Mouse (Mus musculus) liver, embryonic 13.5 days (tissue): ENCODE measurements around the gene Siglec1. TPM values are rescaled to one million over a fixed set of nuclear protein-coding genes. Genes with fewer than 3 reads are reported as not detected.
"Not testable (repeated sequence)": the region's sequence is repeated elsewhere in the genome, so short reads cannot be mapped to it uniquely, and the experiment has no call there.

Experiments
- ATAC-seq: fragments of 200-750 bp; cut with Nextera tagmentation; 2 replicates; pipeline ENCODE4 v1.8.0; 2017; ENCODE audit warnings: low read depth, mild to moderate bottlenecking, moderate number of reproducible peaks, moderate library complexity
- DNase-seq: peaks from one replicate; pipeline ENCODE4 v3.0.0; 2022
- H3K27ac ChIP-seq: fragments of 300-500 bp; sonication (generic); 2 replicates; pipeline ENCODE4 v1.5.1; 2015; ENCODE audit warnings: moderate library complexity, mild to moderate bottlenecking, inconsistent platforms
- H3K27me3 ChIP-seq: fragments of 300-500 bp; sonication (generic); 2 replicates; pipeline ENCODE4 v1.6.1; 2015; ENCODE audit warnings: mild to moderate bottlenecking, inconsistent platforms
- H3K36me3 ChIP-seq: fragments of 300-500 bp; sonication (generic); 2 replicates; pipeline ENCODE4 v1.6.1; 2015; ENCODE audit warnings: mild to moderate bottlenecking, inconsistent platforms
- H3K4me1 ChIP-seq: fragments of 300-500 bp; sonication (generic); replicated peaks from 2 replicates; pipeline ENCODE4 v1.6.1; 2015; ENCODE audit warnings: inconsistent platforms
- H3K4me2 ChIP-seq: fragments of 300-500 bp; sonication (generic); 2 replicates; pipeline ENCODE4 v1.6.1; 2015; ENCODE audit warnings: inconsistent platforms, mild to moderate bottlenecking, moderate library complexity
- H3K4me3 ChIP-seq: fragments of 300-500 bp; sonication (generic); replicated peaks from 2 replicates; pipeline ENCODE4 v1.5.1; 2015; ENCODE audit warnings: mild to moderate bottlenecking, inconsistent platforms
- H3K9ac ChIP-seq: fragments of 300-500 bp; sonication (generic); 2 replicates; pipeline ENCODE4 v1.6.1; 2015; ENCODE audit warnings: mild to moderate bottlenecking, inconsistent platforms
- H3K9me3 ChIP-seq: fragments of 300-500 bp; sonication (generic); replicated peaks from 2 replicates; pipeline ENCODE4 v1.6.1; 2016; ENCODE audit warnings: inconsistent platforms
- whole genome bisulfite sequencing: fragments of 180-500 bp; shearing (Covaris S2); methylation state at CpG from one replicate; pipeline ENCODE4 v1.1.7; 2015; ENCODE audit not compliant: insufficient replicate concordance; 5-methylcytosine and 5-hydroxymethylcytosine counted together
- microRNA-seq: library from miRNA; unstranded; fragments of <30 nt; microRNA quantifications from one replicate; pipeline ENCODE4, GENCODE M21; 2016
- polyA plus RNA-seq: library from polyadenylated mRNA; unstranded; fragments of >200 nt; fragmentation: Nextera tagmentation; extraction: Ambion mirVana; gene quantifications from 2 replicates; pipeline ENCODE4 v1.2.1, GENCODE M21; 2015

Gene Siglec1
- polyA plus RNA-seq, 1 experiment from 2014 or later, result 0.56 TPM

DNA sequence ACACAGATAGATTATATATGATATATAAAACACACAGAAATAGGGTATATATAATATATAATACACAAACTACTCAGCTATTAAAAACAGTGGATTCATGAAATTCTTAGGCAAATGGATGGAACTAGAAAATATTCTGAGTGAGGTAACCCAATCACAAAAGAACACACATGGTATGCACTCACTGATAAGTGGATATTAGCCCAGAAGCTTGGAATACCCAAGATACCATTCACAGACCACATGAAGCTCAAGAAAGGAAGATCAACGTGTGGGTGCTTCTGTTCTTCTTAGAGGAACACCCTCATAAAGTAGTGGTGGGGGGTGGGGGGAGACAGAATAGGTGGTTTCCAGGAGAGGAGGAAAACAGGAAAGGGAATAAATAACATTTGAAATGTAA is 55.2 kb downstream of the Siglec1 start:
- ATAC-seq, result peak; percentile 78
- not testable (repeated sequence) for H3K27me3 ChIP-seq, H3K4me2 ChIP-seq, H3K4me3 ChIP-seq, H3K27ac ChIP-seq, H3K9ac ChIP-seq, H3K36me3 ChIP-seq, H3K9me3 ChIP-seq, DNase-seq
- H3K4me1 ChIP-seq, result peaks cover 40% of the 10 kb centered on the region
- 11% methylated on average over 1 of the region's 1 CpGs for WGBS

DNA sequence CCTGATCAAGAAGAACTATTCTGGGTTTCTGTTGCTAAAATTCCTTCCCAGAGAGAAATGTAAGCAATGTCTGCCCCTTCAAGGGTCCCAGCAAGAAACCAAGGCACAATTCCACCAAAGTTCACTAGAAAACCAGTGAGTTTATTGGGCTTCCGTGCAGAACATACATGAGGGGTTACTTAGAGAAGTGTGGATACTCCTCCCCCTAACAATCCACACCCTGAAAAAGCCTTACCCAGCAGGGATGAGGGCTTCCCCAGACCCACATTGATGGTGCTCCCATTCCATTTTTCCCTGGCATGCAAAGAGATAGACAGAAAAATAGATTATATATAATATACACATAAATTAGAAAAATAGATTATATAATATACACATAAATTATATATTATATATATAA is 55.6 kb downstream of the Siglec1 start:
- Histone ChIP-seq H3K9me3 (0 out of 2 replicates have a peak, but pooled peaks cover 4% of the 10 kb centered on the region), H3K27ac (peak overlapping the region; percentile 29; the same call in 1 of the 2 replicates)

DNA sequence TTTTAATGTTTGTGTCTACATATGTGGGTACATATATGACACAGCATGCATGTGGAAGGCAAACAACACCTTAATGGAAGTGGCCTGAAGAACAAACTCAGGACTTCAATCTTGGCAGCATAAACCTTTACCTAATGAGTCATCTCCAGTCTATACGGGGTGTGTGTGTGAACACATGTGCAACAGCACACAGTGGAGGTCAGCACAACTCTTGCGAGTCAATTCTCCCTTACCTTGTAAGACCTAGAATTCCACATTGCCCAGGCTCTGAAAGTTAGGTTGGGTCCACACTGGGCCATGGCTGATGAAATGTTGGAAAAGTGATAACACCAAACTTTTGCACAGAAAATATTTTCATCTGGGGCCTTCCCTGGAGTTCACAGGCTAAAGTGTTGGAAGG is 56.0 kb downstream of the Siglec1 start:
- Histone ChIP-seq H3K4me2 (no peak overlapping the region), H3K27ac (peak overlapping the region; percentile 29; the same call in 1 of the 2 replicates), H3K27me3 (no peaks in the 10 kb centered on the region; the same call in 1 of the 2 replicates), H3K36me3 (peaks cover 6% of the 10 kb centered on the region; the same call in 1 of the 2 replicates), H3K9ac (no peak overlapping the region), H3K4me1 (peaks cover 40% of the 10 kb centered on the region), H3K4me3 (no peak overlapping the region), H3K9me3 (0 out of 2 replicates have a peak, but pooled peaks cover 4% of the 10 kb centered on the region)
- DNase-seq (no peak), ATAC-seq (no peak)
- WGBS, result 86% methylated on average over 2 of the region's 2 CpGs

More for the DNA sequence above, 55.6 kb downstream of the Siglec1 start:
- Histone ChIP-seq H3K4me3 (no peak overlapping the region), H3K9ac (no peak overlapping the region), H3K4me1 (peaks cover 40% of the 10 kb centered on the region), H3K27me3 (peaks cover 4% of the 10 kb centered on the region), H3K36me3 (peaks cover 2% of the 10 kb centered on the region; the same call in 1 of the 2 replicates), H3K4me2 (no peak overlapping the region)
- ATAC-seq (peak; percentile 63), DNase-seq (no peak)
- 79% methylated on average over 1 of the region's 1 CpGs for WGBS

DNA sequence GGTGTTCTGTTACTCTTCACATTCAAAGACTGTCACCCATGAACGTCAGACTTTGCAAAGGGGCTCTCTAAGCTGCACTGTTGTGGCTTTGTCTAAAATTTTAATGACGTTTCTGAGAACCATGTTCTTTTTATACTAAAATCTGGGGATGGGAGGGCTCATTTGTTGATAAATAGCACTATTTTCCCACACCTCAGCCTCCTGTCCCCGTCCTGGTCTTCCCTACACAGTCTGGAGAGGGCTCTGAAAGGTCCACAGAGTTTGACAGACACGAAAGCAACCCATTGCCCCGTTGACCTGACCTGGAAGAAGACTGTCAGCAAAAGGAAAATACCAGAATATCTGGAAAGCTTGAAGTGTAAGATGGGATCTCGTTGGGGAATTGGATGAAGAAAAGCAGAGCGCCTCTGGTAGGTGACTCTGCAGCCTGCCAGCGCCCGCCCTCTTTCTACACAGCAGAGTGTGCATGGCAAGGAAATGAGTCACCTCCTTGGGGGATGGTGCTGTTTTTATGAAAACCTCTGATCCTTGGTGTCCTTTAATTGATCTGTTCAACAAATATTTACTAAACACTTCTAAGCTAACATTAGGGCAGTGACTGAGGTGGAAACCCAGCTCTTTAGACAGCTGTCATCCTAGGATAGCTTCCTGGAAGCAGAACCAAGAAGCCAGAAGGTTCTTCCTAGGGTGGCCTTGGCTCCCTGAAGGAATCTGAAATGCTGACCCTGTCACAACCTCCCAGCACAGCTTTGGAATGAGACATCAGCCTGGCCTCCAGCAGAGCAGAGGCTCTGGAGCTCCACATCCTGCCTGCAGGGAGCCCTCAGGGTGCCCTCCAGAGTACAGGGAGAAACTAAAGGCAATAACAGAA is 57.3 kb downstream of the Siglec1 start:
- no peak overlapping the region for H3K4me2 ChIP-seq
- ATAC-seq (no peak), DNase-seq (no peak)
- no peaks in the 10 kb centered on the region for H3K27me3 ChIP-seq
- 51% methylated on average over 9 of the region's 9 CpGs for WGBS
- H3K9me3 ChIP-seq, result 0 out of 2 replicates have a peak, but pooled peaks cover 4% of the 10 kb centered on the region
- peaks cover 40% of the 10 kb centered on the region for H3K4me1 ChIP-seq
- H3K36me3 ChIP-seq, result peaks cover 8% of the 10 kb centered on the region; the same call in 1 of the 2 replicates
- no peak overlapping the region for H3K4me3 ChIP-seq
- H3K27ac ChIP-seq, result peak overlapping the region; percentile 54
- no peak overlapping the region for H3K9ac ChIP-seq

DNA sequence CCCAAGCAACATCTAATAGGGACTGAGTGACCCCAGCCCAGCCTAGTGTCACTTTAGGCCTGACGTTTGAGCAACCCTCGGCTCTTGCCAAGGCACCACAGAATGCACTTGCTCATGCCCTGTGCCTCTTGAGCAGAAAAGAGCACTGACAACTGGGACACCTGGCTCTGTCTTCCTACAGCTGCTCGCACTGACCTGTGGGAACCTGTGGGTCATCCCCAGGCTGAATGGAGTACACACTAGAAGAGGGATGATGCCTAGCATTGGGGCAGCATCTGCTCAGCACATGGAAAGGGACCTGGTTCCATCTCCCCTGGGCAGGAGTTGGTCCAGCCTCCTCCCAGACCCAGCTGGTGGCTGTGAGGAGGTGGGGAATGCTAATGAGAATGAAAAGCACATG is 59.6 kb downstream of the Siglec1 start:
- ATAC-seq, result no peak
- no peak overlapping the region for H3K4me2 ChIP-seq
- H3K36me3 ChIP-seq, result peaks cover 19% of the 10 kb centered on the region
- H3K9me3 ChIP-seq, result no peaks in the 10 kb centered on the region
- H3K27ac ChIP-seq, result no peak overlapping the region
- WGBS, result 76% methylated on average over 3 of the region's 3 CpGs
- H3K9ac ChIP-seq, result no peak overlapping the region
- DNase-seq, result no peak
- H3K4me3 ChIP-seq, result no peak overlapping the region
- peaks cover 35% of the 10 kb centered on the region for H3K4me1 ChIP-seq
- no peaks in the 10 kb centered on the region for H3K27me3 ChIP-seq

DNA sequence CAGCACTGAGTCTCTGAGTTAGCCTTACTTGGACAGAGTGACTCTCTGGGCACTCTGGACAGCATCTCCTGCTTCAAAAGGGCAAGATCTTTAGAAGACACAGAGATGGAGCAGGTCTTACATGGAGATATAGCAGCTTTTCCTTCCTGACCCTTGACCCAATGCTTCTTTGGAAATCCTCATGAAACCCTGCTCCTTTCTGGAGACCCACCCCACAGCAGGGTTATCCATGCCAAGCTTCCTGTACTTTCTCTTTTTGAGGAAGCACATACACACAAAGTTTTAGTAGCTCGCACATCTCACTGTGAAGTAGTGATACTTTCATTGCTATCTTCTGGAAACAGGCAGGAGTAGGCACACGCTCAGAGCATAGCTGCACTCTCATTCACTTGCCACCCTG is 61.3 kb downstream of the Siglec1 start:
- H3K36me3 ChIP-seq, result peaks cover 29% of the 10 kb centered on the region
- no peak overlapping the region for H3K27ac ChIP-seq
- H3K27me3 ChIP-seq, result no peaks in the 10 kb centered on the region
- 76% methylated on average over 2 of the region's 2 CpGs for WGBS
- no peak overlapping the region for H3K4me2 ChIP-seq
- no peaks in the 10 kb centered on the region for H3K9me3 ChIP-seq
- H3K4me1 ChIP-seq, result peaks cover 20% of the 10 kb centered on the region
- DNase-seq (no peak), ATAC-seq (no peak)
- H3K9ac ChIP-seq, result no peak overlapping the region
- no peak overlapping the region for H3K4me3 ChIP-seq

Small RNA genes within 50 kb of the gene (microRNA-seq; reads per million reads assigned to microRNA genes)
- gene Mir6973b, result not detected

Other genes starting within 250 kb of the Siglec1 start
- 10.2 and 11.3 TPM in 2 replicates for gene 4930402H24Rik, start 180.4 kb downstream of the Siglec1 start, polyA plus RNA-seq
- 1.5 and 2.1 TPM in 2 replicates for gene Atrn, start 180.3 kb downstream of the Siglec1 start, polyA plus RNA-seq
- gene Gfra4, start 43.7 kb downstream of the Siglec1 start, polyA plus RNA-seq, result 0.23 and 0.52 TPM in 2 replicates
- 0.45 and 0.71 TPM in 2 replicates for gene Adam33, start 23.0 kb downstream of the Siglec1 start, polyA plus RNA-seq
- 2.1 and 2.2 TPM in 2 replicates for gene Hspa12b, start 40.5 kb upstream of the Siglec1 start, polyA plus RNA-seq
- not detected in 2 replicates for gene Gm11037, start 46.7 kb upstream of the Siglec1 start, polyA plus RNA-seq
- gene 1700037H04Rik, start 73.3 kb upstream of the Siglec1 start, polyA plus RNA-seq, result 124 and 129 TPM in 2 replicates
- 3.5 and 4.5 TPM in 2 replicates for gene Cenpb, start 93.3 kb upstream of the Siglec1 start, polyA plus RNA-seq
- gene Cdc25b, start 100.2 kb upstream of the Siglec1 start, polyA plus RNA-seq, result 171 and 201 TPM in 2 replicates
- gene Spef1, start 100.5 kb upstream of the Siglec1 start, polyA plus RNA-seq, result 1.1 and 1.2 TPM in 2 replicates
- gene Ap5s1, start 120.3 kb upstream of the Siglec1 start, polyA plus RNA-seq, result 18.1 and 19.7 TPM in 2 replicates
- gene Mavs, start 147.3 kb upstream of the Siglec1 start, polyA plus RNA-seq, result 27.1 and 31.1 TPM in 2 replicates
- gene Pank2, start 175.7 kb upstream of the Siglec1 start, polyA plus RNA-seq, result 21.9 and 27.8 TPM in 2 replicates